Mouse (Mus musculus): Measurements from ENCODE around the gene Pla2g4b. TPM values are rescaled to one million over a fixed set of nuclear protein-coding genes. Genes with fewer than 3 reads are reported as not detected.

Pla2g4b gene
- polyA plus RNA-seq, 1 experiment: 12.9 TPM

DNA sequence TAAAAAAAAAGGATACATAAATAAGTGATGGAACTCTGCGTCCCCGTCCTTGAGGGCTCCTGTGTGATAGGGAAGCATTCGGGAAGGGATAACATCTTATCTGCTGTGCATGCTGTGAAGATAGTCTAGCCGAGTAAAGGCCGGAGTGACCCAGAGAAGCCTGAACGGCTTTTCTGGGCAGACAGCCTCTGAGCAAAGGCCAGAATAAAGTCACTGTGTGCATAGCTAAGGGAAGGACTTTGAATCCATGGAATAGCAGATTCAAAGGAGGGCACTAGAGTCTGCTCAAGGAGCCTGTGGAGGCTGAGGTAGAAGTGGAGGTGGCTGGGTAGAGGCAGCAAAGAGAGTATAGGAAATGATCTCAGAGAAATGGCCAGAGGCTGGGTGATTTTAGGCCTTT lies 38.4 kb upstream of the Pla2g4b start:
- 81% methylated on average over 6 of the region's 6 CpGs for WGBS
- Histone ChIP-seq H3K4me3 (replicated peaks; ENCODE audit: insufficient read depth, low read depth, low read length) (no peak overlapping the region), H3K27ac (ENCODE audit: insufficient read depth, low read length) (no peak overlapping the region), H3K4me1 (ENCODE audit: control insufficient read depth, insufficient read depth, low read length) (peaks cover 13% of the 10 kb centered on the region), H3K27me3 (ENCODE audit: control insufficient read depth, insufficient read depth, low read length) (no peaks in the 10 kb centered on the region)
- no peak for DNase-seq
- TF ChIP-seq POLR2A (IDR thresholded peaks at IDR 0.05; ENCODE audit: borderline replicate concordance, insufficient read depth, low read length) (no peak), CTCF (IDR thresholded peaks at IDR 0.05; ENCODE audit: borderline replicate concordance, insufficient read depth, low read depth, low read length) (no peak)

DNA sequence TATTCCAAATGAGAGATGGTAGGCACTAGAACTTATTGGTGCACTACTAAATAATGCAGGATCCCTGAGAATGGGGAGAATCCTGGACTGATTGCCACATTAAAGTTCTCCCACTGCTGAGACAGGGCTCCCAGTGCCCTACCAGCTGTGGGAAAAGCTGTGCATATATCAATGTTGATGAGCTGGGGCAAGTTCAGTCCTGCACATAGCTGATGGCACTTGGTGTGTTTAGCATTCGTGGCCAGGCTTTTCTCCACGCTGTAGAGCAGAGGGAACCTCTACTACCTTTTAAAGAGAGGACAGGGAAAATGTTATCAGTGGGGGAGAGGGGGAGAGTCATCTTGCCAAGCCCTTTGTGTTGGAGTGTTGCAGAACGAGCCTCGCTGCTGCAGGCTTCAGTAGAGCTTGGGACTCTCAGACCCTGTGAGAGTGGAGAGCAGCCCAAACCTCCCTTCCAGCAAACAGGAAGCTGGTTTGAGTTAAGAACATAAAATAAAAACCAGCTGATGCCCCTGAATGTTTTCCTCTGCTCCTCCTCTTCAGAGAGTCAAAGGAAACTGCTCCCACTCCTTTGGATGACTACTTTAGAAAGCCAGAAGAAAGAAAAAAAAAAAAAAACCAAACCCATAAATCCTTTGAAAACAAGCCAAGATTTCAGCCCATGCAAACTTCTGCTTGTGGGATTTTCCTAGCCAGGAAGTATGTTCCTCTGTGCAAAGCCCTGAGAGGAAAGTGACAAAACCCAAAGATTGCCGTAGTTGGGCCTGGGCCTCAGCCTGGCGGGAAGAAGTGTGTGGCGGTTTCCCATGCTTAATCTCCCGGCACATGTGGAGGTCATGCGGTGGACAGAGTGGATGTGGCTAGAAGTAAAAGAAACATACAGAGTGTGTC lies 37.6 kb upstream of the Pla2g4b start:
- no peak for DNase-seq
- 71% methylated on average over 9 of the region's 9 CpGs for WGBS

DNA sequence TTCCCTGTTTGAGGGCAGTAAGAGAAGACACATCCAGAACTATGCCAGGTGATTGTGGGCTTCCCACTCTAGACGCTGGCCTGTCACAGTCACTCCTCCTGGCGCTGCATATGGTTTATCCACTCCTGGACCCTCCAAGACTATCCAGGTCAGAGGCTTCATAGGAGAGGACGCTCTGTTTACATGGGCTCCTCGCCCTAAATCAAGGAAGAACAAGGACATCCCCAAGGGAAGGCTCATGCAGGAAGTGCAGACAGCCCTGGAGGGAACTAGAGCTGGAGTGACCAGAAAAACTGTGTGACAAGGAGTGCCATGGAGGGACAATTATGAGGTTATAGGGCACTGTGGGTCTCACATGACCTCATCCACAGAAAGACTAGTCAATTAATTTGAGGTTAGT lies 35.9 kb upstream of the Pla2g4b start:
- TF ChIP-seq CTCF (IDR thresholded peaks at IDR 0.05; ENCODE audit: borderline replicate concordance, insufficient read depth, low read depth, low read length): no peak
- no peak for TF ChIP-seq POLR2A (IDR thresholded peaks at IDR 0.05; ENCODE audit: borderline replicate concordance, insufficient read depth, low read length)
- H3K27ac ChIP-seq (ENCODE audit: insufficient read depth, low read length): no peak overlapping the region

More for the DNA sequence above, 37.6 kb upstream of the Pla2g4b start:
- no peaks in the 10 kb centered on the region for H3K27me3 ChIP-seq (ENCODE audit: control insufficient read depth, insufficient read depth, low read length)
- TF ChIP-seq CTCF (IDR thresholded peaks at IDR 0.05; ENCODE audit: borderline replicate concordance, insufficient read depth, low read depth, low read length) (no peak), POLR2A (IDR thresholded peaks at IDR 0.05; ENCODE audit: borderline replicate concordance, insufficient read depth, low read length) (no peak)
- no peak overlapping the region for H3K27ac ChIP-seq (ENCODE audit: insufficient read depth, low read length)
- H3K4me3 ChIP-seq (replicated peaks; ENCODE audit: insufficient read depth, low read depth, low read length): no peak overlapping the region
- H3K4me1 ChIP-seq (ENCODE audit: control insufficient read depth, insufficient read depth, low read length): peaks cover 13% of the 10 kb centered on the region

DNA sequence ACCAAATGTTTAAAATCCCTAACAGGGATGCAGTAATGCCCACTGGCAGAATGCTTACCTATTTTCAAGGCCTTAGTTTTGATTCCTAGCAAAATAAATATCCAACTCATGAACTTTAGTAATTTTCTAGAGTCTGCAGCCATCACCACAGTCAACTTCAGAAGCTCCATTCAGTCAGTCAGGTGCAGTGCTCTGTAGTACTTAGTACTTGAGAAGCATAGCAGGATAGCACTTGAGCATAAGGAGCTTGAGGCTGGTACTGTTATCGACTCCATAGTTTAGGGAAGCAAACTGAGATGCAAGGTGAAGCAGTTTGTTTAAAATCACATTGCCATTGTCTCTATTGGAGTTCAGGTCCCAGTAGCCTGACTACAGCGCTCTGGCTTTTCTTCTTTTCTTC lies 33.5 kb upstream of the Pla2g4b start:
- H3K27ac ChIP-seq (ENCODE audit: insufficient read depth, low read length): no peak overlapping the region
- TF ChIP-seq POLR2A (IDR thresholded peaks at IDR 0.05; ENCODE audit: borderline replicate concordance, insufficient read depth, low read length) (no peak), CTCF (IDR thresholded peaks at IDR 0.05; ENCODE audit: borderline replicate concordance, insufficient read depth, low read depth, low read length) (no peak)
- H3K4me1 ChIP-seq (ENCODE audit: control insufficient read depth, insufficient read depth, low read length): peaks cover 13% of the 10 kb centered on the region
- 95% methylated on average over 2 of the region's 2 CpGs for WGBS
- DNase-seq: no peak
- no peaks in the 10 kb centered on the region for H3K27me3 ChIP-seq (ENCODE audit: control insufficient read depth, insufficient read depth, low read length)
- H3K4me3 ChIP-seq (replicated peaks; ENCODE audit: insufficient read depth, low read depth, low read length): no peak overlapping the region

More for the DNA sequence above, 35.9 kb upstream of the Pla2g4b start:
- H3K27me3 ChIP-seq (ENCODE audit: control insufficient read depth, insufficient read depth, low read length): no peaks in the 10 kb centered on the region
- no peak overlapping the region for H3K4me3 ChIP-seq (replicated peaks; ENCODE audit: insufficient read depth, low read depth, low read length)
- WGBS: 74% methylated on average over 4 of the region's 4 CpGs
- no peak for DNase-seq
- peaks cover 13% of the 10 kb centered on the region for H3K4me1 ChIP-seq (ENCODE audit: control insufficient read depth, insufficient read depth, low read length)

DNA sequence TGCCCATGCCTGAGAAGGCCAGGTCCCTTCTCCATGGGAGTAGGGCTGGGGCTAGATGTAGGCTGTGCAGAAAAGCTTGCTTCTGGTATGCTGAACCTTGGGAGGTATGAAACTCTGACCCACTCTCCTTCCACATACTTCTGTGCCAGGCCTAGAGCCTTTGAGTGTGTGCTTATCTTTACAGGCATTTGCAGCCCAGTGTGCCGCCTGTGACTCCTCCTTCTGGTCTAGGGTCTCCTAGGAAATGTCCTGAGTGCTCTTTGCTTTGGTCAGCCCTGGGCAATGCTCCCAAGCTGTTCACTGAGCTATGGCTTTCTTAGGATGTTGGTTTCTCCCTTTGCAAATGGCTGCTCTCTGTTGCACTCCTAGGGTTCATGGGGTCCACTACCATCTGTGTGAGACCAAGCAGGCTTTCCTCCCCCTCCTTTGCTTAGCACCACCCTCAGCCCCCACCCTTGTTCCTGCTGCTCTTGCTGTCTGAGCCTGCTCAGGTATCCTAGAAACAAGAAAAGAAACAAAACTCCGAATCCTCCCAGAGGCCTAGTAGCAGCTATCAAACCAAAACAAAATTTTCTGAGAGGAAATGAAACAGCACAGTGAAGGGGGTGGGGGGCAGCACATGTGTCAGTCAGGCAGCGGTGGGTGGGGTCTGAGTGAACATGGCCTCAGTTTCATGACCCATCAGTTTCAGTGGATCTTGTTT lies 32.2 kb upstream of the Pla2g4b start:
- Histone ChIP-seq H3K4me1 (ENCODE audit: control insufficient read depth, insufficient read depth, low read length) (peaks cover 13% of the 10 kb centered on the region), H3K4me3 (replicated peaks; ENCODE audit: insufficient read depth, low read depth, low read length) (no peak overlapping the region), H3K27me3 (ENCODE audit: control insufficient read depth, insufficient read depth, low read length) (no peaks in the 10 kb centered on the region), H3K27ac (ENCODE audit: insufficient read depth, low read length) (no peak overlapping the region)
- TF ChIP-seq POLR2A (IDR thresholded peaks at IDR 0.05; ENCODE audit: borderline replicate concordance, insufficient read depth, low read length): no peak
- no peak for TF ChIP-seq CTCF (IDR thresholded peaks at IDR 0.05; ENCODE audit: borderline replicate concordance, insufficient read depth, low read depth, low read length)
- DNase-seq: no peak
- WGBS: 88% methylated on average over 3 of the region's 3 CpGs

DNA sequence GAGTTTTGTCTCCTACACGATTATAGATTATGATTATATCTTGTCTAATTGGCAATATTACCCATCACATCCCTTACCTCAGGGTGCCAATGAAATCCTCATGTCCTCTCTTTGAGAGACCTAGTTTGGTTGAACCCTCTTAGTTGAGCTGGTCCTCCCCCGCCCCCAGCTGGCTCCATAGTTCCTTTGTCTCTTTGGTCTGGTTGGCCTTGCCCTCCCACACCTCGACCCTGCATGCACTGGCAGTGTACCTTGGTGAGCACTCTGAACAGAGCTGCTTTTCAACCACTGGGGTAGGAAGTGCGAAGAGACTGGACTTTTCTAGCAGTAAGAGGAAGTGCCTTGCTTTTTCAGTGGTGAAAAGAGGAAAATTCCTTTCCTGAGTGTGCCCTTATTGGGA lies 31.3 kb upstream of the Pla2g4b start:
- no peak overlapping the region for H3K4me3 ChIP-seq (replicated peaks; ENCODE audit: insufficient read depth, low read depth, low read length)
- TF ChIP-seq CTCF (IDR thresholded peaks at IDR 0.05; ENCODE audit: borderline replicate concordance, insufficient read depth, low read depth, low read length) (no peak), POLR2A (IDR thresholded peaks at IDR 0.05; ENCODE audit: borderline replicate concordance, insufficient read depth, low read length) (no peak)
- no peak overlapping the region for H3K27ac ChIP-seq (ENCODE audit: insufficient read depth, low read length)
- WGBS: 86% methylated on average over 4 of the region's 4 CpGs
- peaks cover 12% of the 10 kb centered on the region for H3K4me1 ChIP-seq (ENCODE audit: control insufficient read depth, insufficient read depth, low read length)
- H3K27me3 ChIP-seq (ENCODE audit: control insufficient read depth, insufficient read depth, low read length): no peaks in the 10 kb centered on the region
- DNase-seq: no peak

DNA sequence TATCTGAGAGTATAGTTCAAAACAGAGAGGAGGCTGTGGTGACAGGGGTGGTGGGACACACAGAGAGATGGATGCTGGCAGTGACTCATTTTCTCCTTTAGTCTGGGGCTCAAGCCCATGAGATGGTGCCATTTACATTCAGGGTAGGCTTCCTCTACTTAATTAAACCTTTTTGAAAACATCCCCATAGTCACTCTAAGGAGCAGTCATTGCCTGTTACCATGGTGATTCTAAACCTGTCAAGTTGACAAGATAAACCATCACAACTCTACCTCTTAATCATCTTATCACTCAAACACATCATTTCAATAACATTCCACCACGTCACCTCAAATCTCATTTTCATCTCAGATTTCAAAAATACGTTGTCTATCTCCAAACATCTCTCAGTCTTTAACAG lies 29.2 kb upstream of the Pla2g4b start:
- Histone ChIP-seq H3K4me1 (ENCODE audit: control insufficient read depth, insufficient read depth, low read length) (no peaks in the 10 kb centered on the region), H3K27me3 (ENCODE audit: control insufficient read depth, insufficient read depth, low read length) (no peaks in the 10 kb centered on the region), H3K27ac (ENCODE audit: insufficient read depth, low read length) (no peak overlapping the region), H3K4me3 (replicated peaks; ENCODE audit: insufficient read depth, low read depth, low read length) (no peak overlapping the region)
- 91% methylated on average over 2 of the region's 2 CpGs for WGBS
- TF ChIP-seq CTCF (IDR thresholded peaks at IDR 0.05; ENCODE audit: borderline replicate concordance, insufficient read depth, low read depth, low read length) (no peak), POLR2A (IDR thresholded peaks at IDR 0.05; ENCODE audit: borderline replicate concordance, insufficient read depth, low read length) (no peak)
- no peak for DNase-seq
